Mouse (Mus musculus) lung, embryonic 14.5 days (tissue): ENCODE data around the gene Senp1. TPM values are rescaled to one million over a fixed set of nuclear protein-coding genes. Genes with fewer than 3 reads are reported as not detected.

Experiments
- ATAC-seq: fragments of 200-750 bp; cut with Nextera tagmentation; 2 replicates; pipeline ENCODE4 v1.8.0; 2017; ENCODE audit warnings: mild to moderate bottlenecking, moderate TSS enrichment, moderate library complexity; ENCODE audit not compliant: insufficient read depth
- DNase-seq: peaks from one replicate; pipeline ENCODE4 v3.0.0-alpha.2; 2015
- H3K27ac ChIP-seq: fragments of 300-500 bp; sonication (generic); 2 replicates; pipeline ENCODE4 v1.5.1; 2014; ENCODE audit warnings: low read depth, mild to moderate bottlenecking, moderate library complexity
- H3K27me3 ChIP-seq: fragments of 300-500 bp; sonication (generic); 2 replicates; pipeline ENCODE4 v1.6.1; 2014; ENCODE audit warnings: low read length, control low read depth; ENCODE audit not compliant: insufficient read depth
- H3K36me3 ChIP-seq: fragments of 300-500 bp; sonication (generic); 2 replicates; pipeline ENCODE4 v1.6.1; 2014; ENCODE audit warnings: control low read depth; ENCODE audit not compliant: insufficient read depth
- H3K4me1 ChIP-seq: fragments of 300-500 bp; sonication (generic); 2 replicates; pipeline ENCODE4 v1.6.1; 2014; ENCODE audit warnings: antibody characterized with exemption, control low read depth; ENCODE audit not compliant: insufficient read depth
- H3K4me2 ChIP-seq: fragments of 300-500 bp; sonication (generic); 2 replicates; pipeline ENCODE4 v1.6.1; 2014; ENCODE audit warnings: mild to moderate bottlenecking
- H3K4me3 ChIP-seq: fragments of 300-500 bp; sonication (generic); 2 replicates; pipeline ENCODE4 v1.5.1; 2014; ENCODE audit warnings: low read depth, low read length
- H3K9ac ChIP-seq: fragments of 300-500 bp; sonication (generic); 2 replicates; pipeline ENCODE4 v1.6.1; 2014
- H3K9me3 ChIP-seq: fragments of 300-500 bp; sonication (generic); 2 replicates; pipeline ENCODE4 v1.6.1; 2016; ENCODE audit warnings: low read depth, low read length, control low read depth
- CTCF ChIP-seq: IDR thresholded peaks from 2 replicates; pipeline ENCODE4 v1.5.1; 2016; ENCODE audit warnings: antibody characterized with exemption, low read depth
- WGBS: fragments of 180-500 bp; shearing (Covaris S2); extraction: QIAGEN DNeasy Blood & Tissue Kit; methylation state at CpG from one replicate; pipeline ENCODE4 v1.1.7; 2014; 5-methylcytosine and 5-hydroxymethylcytosine counted together
- polyA plus RNA-seq: library from polyadenylated mRNA; unstranded; fragments of >200 nt; fragmentation: Nextera tagmentation; extraction: Ambion mirVana; gene quantifications from 2 replicates; pipeline ENCODE4 v1.2.1, GENCODE M21; 2014

Gene Senp1
- polyA plus RNA-seq, 1 experiment from 2014 or later: 37.8 TPM

DNA sequence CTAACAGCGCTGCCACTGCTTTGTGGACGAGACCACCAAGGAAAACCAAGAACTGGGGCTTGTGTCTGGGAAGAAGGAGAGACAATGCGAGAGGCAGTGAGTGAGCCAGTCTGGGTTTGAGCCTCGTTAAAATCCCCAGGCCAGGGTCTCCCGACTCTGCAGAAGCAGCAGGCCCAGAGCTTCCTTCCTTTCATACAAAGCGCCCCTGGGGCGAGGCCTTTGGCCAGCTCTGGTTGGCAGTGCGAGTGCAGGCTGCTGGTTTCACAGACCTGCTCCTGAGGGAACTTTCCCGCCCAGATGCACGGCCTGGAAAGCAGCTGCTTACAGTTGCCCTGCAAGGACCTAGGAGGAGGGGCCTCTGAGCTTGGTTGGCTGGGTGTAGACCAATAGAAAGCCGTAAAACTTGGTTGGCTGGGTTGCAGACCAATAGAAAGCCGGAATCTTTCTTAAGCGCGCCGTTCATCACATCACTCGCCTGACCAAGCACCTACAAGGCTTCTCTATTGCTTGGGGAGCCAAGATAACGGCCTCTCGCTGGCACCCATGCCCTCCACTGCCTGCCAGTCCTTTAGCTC, 100.7 kb downstream of the Senp1 start:
- Histone ChIP-seq H3K4me1 (peaks cover 25% of the 10 kb centered on the region), H3K4me2 (peak overlapping the region; percentile 59), H3K9ac (peak overlapping the region; percentile 49), H3K4me3 (peak overlapping the region; percentile 12; the same call in 1 of the 2 replicates), H3K27ac (peak overlapping the region; percentile 51; the same call in 1 of the 2 replicates), H3K27me3 (peaks cover 1% of the 10 kb centered on the region), H3K9me3 (no peaks in the 10 kb centered on the region), H3K36me3 (no peaks in the 10 kb centered on the region)
- WGBS: 8% methylated on average over 18 of the region's 18 CpGs
- ATAC-seq (peak; percentile 92), DNase-seq (peak; percentile 95)
- TF ChIP-seq CTCF: no peak

DNA sequence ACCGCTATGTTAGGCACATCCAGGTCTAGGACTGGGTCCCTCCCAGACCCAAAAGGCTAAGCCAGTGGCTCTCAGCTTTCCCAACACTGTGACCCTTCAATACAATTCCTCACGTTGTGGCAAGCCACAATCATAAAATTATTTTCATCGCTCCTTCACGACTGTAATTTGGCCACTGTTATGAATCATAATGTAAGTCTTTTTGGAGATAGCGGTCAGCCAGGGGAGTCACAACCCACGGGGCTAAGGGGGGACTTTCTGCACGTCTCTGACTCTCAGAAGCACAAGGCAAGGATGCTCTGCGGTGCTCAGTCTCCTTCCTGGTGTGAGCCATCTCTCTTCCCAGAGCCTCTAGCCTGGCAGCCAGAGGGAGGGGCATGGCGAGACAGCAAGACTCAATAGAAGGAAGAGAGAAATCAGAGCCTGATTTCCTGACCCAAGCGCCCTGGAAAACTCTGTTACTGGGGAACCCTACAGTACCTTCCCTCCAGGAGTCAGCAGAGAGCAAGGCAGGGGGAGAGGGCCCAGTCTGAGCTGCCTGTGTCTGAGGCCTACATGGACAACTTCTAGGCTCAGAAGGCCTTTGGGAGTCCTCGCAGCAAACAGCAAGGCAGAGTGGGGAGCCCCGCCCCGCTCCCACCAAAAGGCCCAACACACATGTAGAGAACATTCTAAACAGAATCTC, 101.4 kb downstream of the Senp1 start:
- peak; percentile 50 for DNase-seq
- TF ChIP-seq CTCF: peak; percentile 52
- 62% methylated on average over 13 of the region's 13 CpGs for WGBS
- Histone ChIP-seq H3K9ac (peak overlapping the region; percentile 49), H3K4me1 (peaks cover 25% of the 10 kb centered on the region), H3K36me3 (no peaks in the 10 kb centered on the region), H3K4me3 (no peak overlapping the region), H3K9me3 (no peaks in the 10 kb centered on the region), H3K27ac (peak overlapping the region; percentile 51; the same call in 1 of the 2 replicates), H3K4me2 (peak overlapping the region; percentile 59; the same call in 1 of the 2 replicates), H3K27me3 (no peaks in the 10 kb centered on the region)
- peak; percentile 5; the same call in 1 of the 2 replicates for ATAC-seq

DNA sequence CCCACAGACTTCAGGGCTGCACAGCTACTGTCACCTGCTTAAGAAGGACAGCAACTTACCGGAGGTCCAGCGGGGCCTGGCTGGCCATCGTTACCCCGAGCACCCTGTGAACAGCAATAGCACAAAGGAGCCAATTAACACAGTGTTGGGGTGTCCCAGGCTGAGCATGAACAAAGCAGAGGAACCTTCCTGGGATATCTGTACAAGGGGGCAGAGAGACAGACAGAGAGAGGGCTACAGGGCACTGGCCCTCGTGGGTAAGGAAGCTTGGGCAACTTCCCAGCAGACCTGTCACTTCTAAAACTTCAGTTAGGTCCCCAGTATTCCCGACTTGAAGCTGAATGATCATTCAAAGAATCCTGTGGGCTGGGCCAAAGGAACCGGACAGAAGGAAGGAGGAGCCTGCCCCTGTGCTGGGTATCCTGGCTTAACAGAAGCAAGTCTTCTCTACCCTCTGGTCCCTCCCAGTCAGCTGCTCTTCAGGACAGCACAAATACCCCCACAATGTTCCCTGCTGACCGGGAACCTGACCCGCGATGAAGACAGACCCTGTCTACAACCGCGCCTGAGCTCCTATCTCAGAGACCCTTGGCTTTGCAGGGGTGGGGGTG, 102.2 kb downstream of the Senp1 start:
- Histone ChIP-seq H3K27ac (no peak overlapping the region), H3K27me3 (no peaks in the 10 kb centered on the region), H3K36me3 (no peaks in the 10 kb centered on the region), H3K9me3 (no peaks in the 10 kb centered on the region), H3K4me1 (peaks cover 24% of the 10 kb centered on the region), H3K4me3 (no peak overlapping the region), H3K4me2 (no peak overlapping the region), H3K9ac (0 out of 2 replicates have a peak overlapping the region, but pooled peaks have one; percentile 3)
- ATAC-seq: no peak
- no peak for TF ChIP-seq CTCF
- WGBS: 34% methylated on average over 12 of the region's 12 CpGs
- DNase-seq: no peak

DNA sequence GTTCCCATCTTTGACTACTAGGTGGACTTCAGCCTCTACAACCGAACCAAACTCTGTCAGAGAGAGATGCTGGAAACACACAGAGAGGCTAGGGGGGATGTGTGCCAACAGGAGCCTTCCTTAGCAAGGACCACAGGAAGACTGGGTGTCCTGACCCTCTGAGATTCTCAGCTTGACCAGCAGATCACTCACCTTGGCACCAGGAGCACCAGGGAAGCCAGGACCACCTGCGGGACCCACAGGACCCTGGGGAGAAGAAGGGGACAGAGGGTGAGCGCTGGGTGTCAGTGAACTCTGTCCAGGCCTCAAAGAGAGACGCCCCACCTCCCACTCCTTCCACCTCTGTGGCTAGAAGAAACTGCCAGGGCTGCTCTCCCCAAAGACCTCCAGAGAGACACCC, 102.8 kb downstream of the Senp1 start:
- TF ChIP-seq CTCF: no peak
- H3K27me3 ChIP-seq: no peaks in the 10 kb centered on the region
- H3K4me2 ChIP-seq: no peak overlapping the region
- no peak overlapping the region for H3K9ac ChIP-seq
- no peak overlapping the region for H3K4me3 ChIP-seq
- H3K36me3 ChIP-seq: no peaks in the 10 kb centered on the region
- H3K27ac ChIP-seq: no peak overlapping the region
- H3K4me1 ChIP-seq: peaks cover 21% of the 10 kb centered on the region; the same call in 1 of the 2 replicates
- DNase-seq (no peak), ATAC-seq (no peak)
- no peaks in the 10 kb centered on the region for H3K9me3 ChIP-seq
- 21% methylated on average over 4 of the region's 4 CpGs for WGBS

GRCm38 (mm10) chr15:97990124-97990523, 103.4 kb downstream of the Senp1 start:
- H3K4me1 ChIP-seq: peaks cover 21% of the 10 kb centered on the region; the same call in 1 of the 2 replicates
- TF ChIP-seq CTCF: no peak
- no peak overlapping the region; the same call in 1 of the 2 replicates for H3K9ac ChIP-seq
- no peak; the same call in 1 of the 2 replicates for ATAC-seq
- peak overlapping the region; percentile 42; the same call in 1 of the 2 replicates for H3K27ac ChIP-seq
- H3K4me2 ChIP-seq: peak overlapping the region; percentile 25; the same call in 1 of the 2 replicates
- H3K4me3 ChIP-seq: no peak overlapping the region
- WGBS: 2% methylated on average over 6 of the region's 6 CpGs
- DNase-seq: peak; percentile 64
- no peaks in the 10 kb centered on the region for H3K36me3 ChIP-seq
- H3K27me3 ChIP-seq: no peaks in the 10 kb centered on the region
- H3K9me3 ChIP-seq: no peaks in the 10 kb centered on the region

- no peak for TF ChIP-seq CTCF
- DNase-seq: no peak
- H3K4me2 ChIP-seq: no peak overlapping the region
- no peak overlapping the region for H3K4me3 ChIP-seq
- H3K9me3 ChIP-seq: no peaks in the 10 kb centered on the region
- H3K27me3 ChIP-seq: no peaks in the 10 kb centered on the region
- H3K9ac ChIP-seq: no peak overlapping the region; the same call in 1 of the 2 replicates
- no peaks in the 10 kb centered on the region for H3K36me3 ChIP-seq
- H3K4me1 ChIP-seq: peaks cover 21% of the 10 kb centered on the region; the same call in 1 of the 2 replicates
- peak overlapping the region; percentile 30; the same call in 1 of the 2 replicates for H3K27ac ChIP-seq
- ATAC-seq: no peak
- 9% methylated on average over 1 of the region's 1 CpGs for WGBS
These were observed 104.0 kb downstream of the Senp1 start for GRCm38 (mm10) chr15:97989544-97989943.

Other genes with a start within 250 kb of the Senp1 start
- gene Hdac7, start 249.2 kb downstream of the Senp1 start, polyA plus RNA-seq: 43.8 and 51.2 TPM in 2 replicates
- gene Vdr, start 183.1 kb downstream of the Senp1 start, polyA plus RNA-seq: 0.38 and 0.61 TPM in 2 replicates
- gene Tmem106c, start 129.5 kb downstream of the Senp1 start, polyA plus RNA-seq: 31.4 and 35.1 TPM in 2 replicates
- gene Col2a1, start 89.0 kb downstream of the Senp1 start, polyA plus RNA-seq: 29.3 and 33.3 TPM in 2 replicates
- gene Pfkm, start 1.2 kb downstream of the Senp1 start, polyA plus RNA-seq: 25.3 and 26.2 TPM in 2 replicates
- gene Asb8, start 71.9 kb upstream of the Senp1 start, polyA plus RNA-seq: 47.4 and 48.7 TPM in 2 replicates
- gene Ccdc184, start 73.4 kb upstream of the Senp1 start, polyA plus RNA-seq: 0.14 TPM in 1 of 2 replicates, not detected in the other
- not detected in 2 replicates for gene Olfr288, start 101.8 kb upstream of the Senp1 start, polyA plus RNA-seq
- not detected in 2 replicates for gene Gm44579, start 127.2 kb upstream of the Senp1 start, polyA plus RNA-seq
- not detected in 2 replicates for gene Olfr287, start 127.3 kb upstream of the Senp1 start, polyA plus RNA-seq
- gene Olfr286, start 140.7 kb upstream of the Senp1 start, polyA plus RNA-seq: not detected in 2 replicates
- gene H1fnt, start 163.5 kb upstream of the Senp1 start, polyA plus RNA-seq: not detected in 2 replicates
- gene Zfp641, start 202.4 kb upstream of the Senp1 start, polyA plus RNA-seq: 0.54 and 0.63 TPM in 2 replicates
- gene Olfr285, start 223.6 kb upstream of the Senp1 start, polyA plus RNA-seq: not detected in 2 replicates
- gene Olfr284, start 247.2 kb upstream of the Senp1 start, polyA plus RNA-seq: not detected in 2 replicates